Mouse (Mus musculus) G1E (cell line): ENCODE results near the gene Atp13a4.

Experiments
- CTCF ChIP-seq: IDR thresholded peaks from 2 replicates; pipeline ENCODE4 v1.5.1; 2012; ENCODE audit warnings: low read depth, low read length, inconsistent platforms, mixed read lengths
- GATA1 ChIP-seq: IDR thresholded peaks from 2 replicates; pipeline ENCODE4 v1.6.1; 2012; ENCODE audit warnings: borderline replicate concordance, low read length, inconsistent platforms, mixed read lengths
- TAL1 ChIP-seq: conservative IDR thresholded peaks from 2 replicates; pipeline ENCODE4 v1.6.1; 2012; ENCODE audit warnings: low read depth, low read length, inconsistent platforms, mixed read lengths

GRCm38 (mm10) chr16:29504671-29505070 lies 40.0 kb downstream of the Atp13a4 start:
- TF ChIP-seq CTCF = no peak
- no peak for TF ChIP-seq TAL1
- TF ChIP-seq GATA1 = no peak
